Mouse (Mus musculus) liver, postnatal 0 days (tissue): ENCODE results near the gene Psmb3.

Experiments used
- CTCF ChIP-seq: sonication (generic); IDR thresholded peaks from 2 replicates; pipeline ENCODE4 v1.5.1; 2016; ENCODE audit warnings: antibody characterized with exemption, low read depth
- EP300 ChIP-seq: IDR thresholded peaks from 2 replicates; pipeline ENCODE4 v1.6.1; 2016; ENCODE audit warnings: antibody characterized with exemption, low read depth, mild to moderate bottlenecking

DNA sequence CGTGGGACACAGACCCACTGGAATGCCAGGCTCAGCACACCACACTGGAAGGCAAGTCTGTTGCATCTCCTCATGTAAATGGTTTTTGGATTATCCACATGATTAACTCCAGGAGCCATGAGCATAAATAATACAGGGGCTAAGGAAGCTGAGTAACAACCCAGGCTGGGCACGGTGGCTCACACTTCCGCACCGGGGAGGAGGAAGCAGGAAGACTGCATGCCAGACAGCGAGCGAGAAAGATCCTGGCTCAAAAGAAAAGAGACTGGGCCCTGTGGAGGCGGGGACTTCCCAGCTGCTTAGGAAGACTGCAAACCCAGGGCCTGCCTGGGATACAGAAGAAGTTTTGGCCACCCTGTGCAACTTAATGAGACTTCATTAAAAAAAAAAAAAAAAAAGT, 37.0 kb downstream of the Psmb3 start:
- TF ChIP-seq CTCF (no peak), EP300 (no peak)
